Mouse (Mus musculus) kidney, postnatal 14 days (tissue): ENCODE data around the gene Syne2.

ENCODE experiments used
- DNase-seq: peaks from one replicate; pipeline ENCODE4 v3.0.0; 2022; ENCODE audit warnings: mixed read lengths

The Syne2 gene

DNA sequence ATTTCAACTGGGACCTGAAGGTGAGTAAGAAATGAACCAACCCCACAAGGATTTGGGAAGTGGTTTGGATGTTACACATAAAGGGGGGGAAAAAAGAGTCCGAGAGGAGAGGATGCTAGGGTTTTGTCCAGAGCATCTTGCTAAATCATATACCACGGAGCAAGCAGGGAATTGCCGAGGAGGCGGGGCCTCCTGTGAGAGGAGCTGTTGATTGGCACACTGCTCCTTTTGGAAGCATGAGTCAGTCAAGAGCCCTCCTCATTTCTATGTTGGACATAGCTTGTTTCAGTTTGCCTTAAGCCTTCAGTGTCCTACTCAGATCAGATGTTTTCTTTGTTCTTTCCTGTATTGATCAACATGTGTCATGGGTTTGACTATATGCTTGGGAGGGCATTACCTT lies 245.1 kb downstream of the Syne2 start:
- DNase-seq, result no peak

DNA sequence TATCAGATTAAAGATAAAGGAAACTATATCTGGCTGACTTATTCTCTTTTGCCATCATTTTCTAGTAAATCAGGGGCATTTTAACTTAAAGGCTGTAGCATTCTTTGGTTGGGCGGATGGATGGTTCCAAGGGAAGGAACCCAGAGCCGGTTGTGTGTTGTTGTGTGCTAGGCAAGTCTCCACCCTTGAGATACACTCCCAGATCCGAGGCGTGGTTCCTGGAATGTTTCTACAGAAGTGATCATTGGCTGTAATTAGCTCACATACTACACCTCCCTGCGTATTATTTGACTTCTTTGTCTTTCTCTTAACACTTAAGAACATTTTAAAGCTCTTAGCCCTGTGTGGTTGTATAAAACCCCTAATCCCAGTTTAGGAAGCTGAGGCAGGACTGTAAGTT lies 252.5 kb downstream of the Syne2 start:
- DNase-seq, result no peak

DNA sequence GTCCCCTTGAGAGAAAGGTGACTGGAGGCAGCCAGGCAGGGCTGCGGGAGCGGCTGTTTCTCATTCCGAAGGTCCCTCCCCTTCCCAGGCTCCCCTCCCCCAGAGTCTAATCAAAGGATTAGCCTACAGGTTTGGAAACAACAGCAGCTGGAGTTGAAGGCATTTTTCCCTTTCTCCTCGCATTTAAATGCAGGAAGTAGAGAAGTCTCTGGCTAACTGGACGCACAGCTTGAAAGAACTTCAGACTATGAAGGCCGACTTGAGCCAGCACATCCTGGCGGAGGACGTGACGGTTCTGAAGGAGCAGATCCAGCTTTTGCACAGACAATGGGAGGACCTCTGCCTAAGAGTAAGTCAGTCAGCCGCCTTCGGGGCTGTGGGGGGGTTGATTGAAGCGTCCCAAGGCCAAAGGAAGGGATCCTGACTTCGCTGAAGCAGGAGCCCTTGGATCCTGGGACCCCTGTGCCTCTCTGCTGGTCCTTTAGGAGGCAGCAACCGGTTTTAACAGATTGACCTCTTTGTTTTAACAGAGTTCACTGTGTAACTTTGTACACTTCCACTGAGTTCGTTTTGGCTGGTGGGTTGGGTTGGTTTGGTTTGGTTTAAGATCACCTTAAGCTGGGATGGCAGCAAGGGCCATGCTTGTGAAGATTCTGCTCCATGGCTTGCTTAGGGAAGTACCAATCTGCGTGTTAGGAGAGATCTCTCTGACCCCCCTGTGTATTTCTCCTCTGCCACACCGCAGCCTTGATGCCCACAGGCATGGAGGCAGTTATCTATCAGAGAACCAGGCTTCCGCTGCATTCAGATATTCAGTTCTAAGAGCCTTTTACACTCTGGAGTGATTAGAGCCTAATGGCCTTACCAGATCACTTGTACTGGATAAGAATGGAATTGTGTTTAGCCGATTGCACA lies 254.3 kb downstream of the Syne2 start:
- peak; percentile 14 for DNase-seq

DNA sequence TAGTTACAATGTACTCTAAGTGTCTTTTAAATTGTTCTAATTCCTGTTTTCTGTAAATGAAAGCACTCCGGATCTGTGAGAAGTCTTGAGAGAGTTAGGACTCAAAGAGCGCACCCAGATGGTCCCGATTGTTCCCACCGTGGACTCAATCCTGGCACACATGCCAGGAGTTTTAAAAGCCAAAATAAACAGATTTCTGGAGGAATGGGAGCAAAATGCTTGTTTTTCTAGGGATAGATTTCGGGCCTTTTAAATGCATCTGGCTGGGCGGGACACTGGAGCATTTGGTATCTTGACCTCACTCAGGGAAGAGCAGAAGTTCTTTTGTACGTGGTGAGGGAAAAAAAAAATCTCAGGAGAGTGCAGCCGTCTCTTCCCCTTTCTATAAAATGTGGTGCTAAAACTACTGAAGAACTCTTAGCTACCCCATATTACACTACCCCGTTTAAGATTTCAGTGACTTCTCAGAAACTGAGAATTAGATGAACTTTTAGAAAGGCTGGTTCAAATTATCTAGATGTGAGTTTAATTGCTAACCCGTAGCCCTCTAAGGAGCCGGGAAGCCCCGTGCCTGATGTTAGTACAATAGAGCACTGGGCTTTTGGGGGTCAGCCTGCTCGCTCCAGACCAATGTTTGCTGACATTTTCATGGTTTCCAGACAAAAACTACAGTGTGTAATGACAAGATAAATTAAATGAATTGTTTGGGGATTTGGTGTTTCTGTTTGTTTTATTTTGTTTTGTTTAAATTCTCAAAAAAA lies 255.3 kb downstream of the Syne2 start:
- no peak for DNase-seq

DNA sequence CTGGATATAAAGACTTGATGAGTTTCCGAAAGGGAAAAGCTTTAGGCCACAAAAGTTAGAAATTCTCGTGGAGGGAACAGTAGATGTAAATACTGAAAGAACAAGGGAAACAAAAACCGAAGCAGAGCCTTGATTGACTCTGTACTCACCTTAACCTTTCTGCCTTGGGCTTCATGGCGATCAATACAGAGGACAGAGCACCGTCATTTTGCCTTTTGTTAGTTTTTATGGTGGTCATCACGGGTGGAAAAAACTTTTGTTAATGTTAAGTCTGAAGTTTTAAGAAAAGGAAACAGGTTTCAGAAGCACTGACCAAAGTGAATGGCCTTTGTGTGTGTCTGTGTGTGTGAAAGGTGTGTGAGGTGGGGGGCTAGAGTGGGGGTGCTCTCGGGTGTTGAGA lies 256.0 kb downstream of the Syne2 start:
- DNase-seq, result no peak

DNA sequence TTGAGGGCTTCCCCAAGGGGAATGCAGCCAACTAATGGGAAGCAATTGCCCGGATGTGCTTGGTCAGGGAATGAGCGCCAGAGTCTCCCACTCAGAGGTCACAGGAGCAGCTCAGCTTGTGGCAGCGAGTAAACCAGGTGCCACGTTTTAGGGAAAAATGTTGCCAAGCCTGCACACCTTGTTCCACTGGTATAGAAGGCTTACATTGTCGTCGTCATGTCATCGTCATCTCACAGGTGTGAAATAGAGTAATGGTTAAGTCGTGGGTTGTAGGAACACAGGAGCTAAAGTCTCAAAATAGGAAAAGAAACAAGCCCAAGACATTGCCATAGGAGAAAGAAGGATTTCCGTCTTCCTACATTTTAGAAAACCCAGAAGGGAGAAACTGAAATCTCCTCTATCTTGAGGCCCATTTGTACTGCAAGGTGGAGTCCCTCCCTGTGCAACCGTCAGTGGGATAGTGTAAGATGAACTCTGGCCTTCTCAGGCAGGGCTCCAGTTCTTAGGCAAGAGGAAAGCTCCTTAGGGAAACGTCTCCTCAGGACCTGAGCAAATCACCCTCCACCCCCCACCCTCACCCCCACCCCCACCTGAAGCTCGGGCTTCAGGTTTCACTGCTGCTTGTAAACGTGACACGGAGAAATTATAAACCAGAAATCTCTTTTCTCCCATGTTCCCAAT lies 263.1 kb downstream of the Syne2 start:
- DNase-seq, result peak; percentile 21

DNA sequence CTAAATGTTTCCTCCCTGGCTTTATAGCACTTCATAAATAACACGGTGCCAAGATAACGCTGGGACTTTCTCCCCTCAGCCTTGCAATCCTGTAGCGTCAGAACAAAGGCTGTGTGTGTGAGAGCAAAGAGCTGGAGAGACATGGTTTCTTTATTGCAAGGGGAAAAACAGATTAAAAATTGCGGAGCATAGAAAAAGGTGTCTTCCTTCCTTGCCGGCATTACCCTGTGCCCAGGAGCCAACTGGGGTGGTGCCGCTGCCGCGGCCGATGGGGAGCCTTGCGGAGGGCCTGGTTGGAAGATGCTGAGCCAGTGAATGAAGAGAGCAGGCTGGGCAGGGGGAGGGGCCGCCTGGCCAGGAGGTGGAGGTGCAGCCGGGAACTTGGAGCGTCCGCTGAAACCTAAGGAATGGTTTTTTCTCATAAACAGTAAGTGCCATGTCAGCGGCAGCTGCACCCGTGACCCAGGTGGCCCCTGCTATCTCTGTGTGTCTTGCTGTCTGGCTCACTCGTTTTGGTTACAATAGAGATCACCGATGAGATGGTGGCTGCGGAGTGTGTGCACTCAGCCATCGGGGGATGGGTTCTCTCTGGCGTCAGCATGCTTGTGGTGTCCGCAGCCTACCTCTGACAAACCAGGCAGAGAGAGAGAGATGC lies 263.8 kb downstream of the Syne2 start:
- no peak for DNase-seq

DNA sequence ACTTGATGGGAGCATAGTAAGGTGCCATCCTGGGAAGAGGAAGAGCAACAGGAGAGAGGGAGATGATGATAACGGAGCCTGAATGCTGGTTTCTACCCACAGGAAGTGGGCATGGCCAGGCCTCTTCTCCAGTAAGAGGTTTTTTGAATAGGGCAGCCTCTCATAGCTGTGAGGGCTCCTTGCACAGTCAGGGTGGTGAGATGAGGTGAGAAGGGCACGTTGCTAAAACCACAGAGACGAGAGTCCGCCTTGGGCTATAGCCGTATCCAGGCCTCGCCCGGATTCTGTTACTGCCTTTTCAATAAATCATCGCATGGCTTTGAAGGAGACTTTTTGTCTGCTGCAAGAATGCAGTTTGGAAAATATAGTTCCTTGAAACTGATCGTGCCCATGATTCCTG lies 267.1 kb downstream of the Syne2 start:
- no peak for DNase-seq

DNA sequence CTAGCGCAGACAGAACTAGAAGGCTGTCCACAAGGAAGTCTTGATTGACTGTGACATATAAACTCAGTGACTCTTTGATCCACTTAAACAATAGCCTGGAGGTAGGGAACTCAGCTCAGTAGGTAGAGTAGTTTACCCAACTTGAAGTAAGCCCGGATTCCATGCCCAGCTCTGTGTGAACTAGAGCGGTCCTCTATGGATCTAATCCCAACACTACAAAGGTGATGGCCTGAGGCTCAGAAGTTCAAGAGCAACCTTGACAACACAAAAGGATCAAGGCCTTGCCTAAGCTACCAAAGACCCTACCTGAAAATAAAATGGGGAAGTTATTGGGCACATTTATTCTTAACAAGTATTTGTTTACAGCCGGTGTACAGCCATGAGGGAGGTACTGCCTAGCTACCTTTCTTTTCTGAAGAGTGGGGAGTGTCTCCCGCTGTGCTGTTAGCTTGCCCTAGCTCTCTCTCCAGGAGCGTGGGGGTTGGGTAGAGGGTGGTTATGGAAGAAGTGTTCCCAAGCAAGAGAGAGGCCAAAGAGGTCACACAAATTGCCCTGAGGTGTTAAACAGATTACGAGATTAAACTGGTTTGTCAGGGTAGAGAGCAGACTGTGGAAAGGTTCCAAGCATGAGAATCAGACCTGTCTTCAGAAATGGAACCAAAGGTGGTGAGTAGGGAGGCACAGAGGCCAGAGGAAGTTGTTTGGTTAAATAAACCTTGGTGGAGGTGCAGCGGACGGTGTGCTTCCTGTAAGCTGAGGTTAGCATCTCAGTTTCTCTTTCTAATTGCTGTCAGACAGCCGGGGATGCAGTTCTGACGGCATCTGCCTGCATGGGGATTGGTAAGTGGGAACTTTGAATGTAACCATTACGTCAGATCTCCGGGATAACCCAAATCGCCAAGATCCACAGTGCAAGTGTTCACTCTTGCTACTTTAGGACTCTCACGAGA lies 268.3 kb downstream of the Syne2 start:
- DNase-seq, result peak; percentile 40

DNA sequence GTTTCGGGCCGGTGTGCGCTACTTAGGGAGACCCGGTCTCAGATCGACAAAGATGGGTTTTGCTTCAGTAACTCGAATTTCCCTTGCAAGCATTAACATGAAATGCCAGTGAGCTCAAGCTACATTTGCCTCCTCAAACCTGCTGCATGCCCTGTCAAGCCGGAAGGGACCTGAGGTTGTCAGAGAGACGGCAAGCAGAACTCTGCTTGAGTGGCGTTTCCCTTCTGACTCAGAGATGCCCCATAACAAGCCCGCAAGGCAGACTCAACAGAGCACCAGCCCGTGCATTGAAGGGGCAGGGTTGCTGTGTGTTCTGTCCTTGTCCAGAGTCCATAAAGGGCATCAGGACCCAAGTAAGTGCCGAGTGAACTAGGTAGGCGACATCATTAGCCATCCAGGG lies 269.1 kb downstream of the Syne2 start:
- no peak for DNase-seq

DNA sequence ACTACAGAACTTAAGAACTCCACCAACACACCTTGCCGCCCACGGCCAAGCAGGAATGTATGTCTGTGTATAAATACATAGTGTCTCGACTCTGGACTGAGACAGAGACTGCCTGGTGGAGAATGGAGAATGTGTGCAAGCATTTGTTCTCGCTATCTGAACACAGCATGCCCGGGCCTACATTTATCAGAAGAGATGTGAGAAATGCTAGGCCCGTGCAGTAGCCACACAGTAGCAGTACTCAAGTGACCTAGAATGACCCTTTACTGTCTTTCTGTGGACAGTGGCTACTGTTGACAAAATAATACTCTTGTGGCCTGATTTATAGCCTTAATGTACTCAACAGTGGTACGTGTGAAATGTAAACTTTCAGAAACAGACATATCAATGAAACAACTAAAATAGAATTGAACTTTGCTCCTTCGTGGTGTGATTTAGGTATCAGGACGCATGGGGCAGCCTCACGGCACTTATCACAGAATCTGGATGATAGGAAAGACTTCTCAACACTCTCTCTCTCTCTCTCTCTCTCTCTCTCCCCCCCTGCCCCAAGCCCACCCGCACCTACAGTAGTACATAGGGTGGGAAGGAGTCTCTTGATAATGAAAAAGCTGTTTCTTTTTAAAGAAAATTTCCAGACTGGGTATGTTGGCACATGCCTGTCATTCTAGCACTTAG lies 275.0 kb downstream of the Syne2 start:
- no peak for DNase-seq

DNA sequence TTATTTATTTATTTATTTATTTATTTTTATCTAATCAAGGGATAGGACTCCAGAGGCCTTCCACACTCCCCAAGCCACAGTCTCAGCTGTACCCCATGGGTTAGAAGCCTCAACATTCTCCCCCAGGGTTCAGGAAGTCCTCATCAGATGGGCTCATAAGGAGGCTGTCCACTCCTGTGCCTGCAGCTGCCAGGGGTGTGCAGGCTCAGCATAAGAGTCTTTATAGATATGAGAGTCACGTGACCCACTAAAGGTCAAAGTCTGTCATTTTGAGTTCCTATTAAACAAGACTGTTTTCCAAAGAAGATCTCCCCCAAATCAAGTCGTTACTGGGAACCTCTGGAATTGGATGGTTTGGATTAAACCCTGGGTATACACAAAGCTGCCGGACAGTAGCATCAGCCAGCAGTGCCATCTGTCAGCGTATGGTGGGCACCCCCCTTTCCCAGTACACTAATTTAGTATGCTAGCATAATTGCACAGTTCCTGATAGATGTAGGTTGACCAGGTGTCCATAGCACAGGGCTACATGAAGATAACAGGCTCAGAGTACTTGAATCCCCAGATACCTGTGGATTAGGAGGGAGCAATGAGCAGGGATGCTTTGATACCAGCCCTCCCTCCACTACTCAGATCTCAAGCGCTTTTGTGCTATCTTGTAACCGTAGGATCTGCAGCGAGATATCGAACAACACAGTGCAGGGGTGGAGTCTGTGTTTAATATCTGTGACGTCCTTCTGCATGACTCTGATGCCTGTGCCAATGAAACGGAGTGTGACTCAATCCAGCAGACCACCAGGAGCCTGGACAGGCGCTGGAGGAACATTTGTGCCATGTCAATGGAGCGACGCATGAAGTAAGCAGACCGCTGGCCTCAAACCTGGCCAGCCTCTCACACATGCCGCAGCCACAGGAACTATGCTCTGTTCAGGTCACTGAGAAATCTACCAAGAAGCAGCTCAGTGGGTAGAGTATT lies 276.0 kb downstream of the Syne2 start:
- DNase-seq, result no peak

DNA sequence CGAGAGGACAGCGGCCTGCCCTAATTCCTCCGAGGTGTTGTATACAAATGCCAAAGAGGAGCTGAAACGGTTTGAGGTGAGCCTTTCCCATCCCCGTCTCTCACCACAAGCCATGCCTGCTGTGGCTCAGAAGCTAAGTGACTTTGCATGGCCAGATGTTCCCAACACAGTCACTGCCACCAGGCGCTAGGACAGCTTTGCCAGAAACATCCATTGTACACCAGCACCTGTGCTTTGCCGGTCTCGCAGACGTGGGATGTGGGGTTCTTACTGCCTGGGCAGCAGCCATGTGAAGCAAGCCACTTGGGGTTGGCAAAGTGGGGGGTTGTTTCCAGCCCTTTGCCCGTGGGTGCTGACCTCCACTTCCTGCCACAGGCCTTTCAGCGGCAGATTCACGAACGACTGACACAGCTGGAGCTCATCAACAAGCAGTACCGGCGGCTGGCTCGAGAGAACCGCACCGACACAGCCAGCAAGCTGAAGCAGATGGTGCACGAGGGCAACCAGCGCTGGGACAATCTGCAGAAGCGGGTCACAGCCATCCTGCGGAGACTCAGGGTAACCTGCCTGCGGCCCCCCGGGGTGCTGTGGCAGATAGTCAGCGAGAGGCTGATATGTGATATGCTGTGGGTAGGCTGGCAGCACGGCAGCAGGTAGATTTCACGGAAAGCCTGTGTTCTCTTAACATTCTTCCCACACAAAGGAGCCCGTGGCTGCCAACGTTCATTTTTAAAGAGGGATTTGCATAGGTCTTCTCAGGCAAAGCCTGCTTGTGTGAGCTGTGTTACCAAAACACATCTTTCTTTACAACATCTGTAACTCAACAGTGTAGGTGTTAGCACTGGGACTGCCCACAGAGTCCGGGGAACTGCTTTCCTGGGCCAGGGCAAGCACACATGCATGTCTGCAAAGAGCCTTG lies 277.4 kb downstream of the Syne2 start:
- DNase-seq, result peak; percentile 46

DNA sequence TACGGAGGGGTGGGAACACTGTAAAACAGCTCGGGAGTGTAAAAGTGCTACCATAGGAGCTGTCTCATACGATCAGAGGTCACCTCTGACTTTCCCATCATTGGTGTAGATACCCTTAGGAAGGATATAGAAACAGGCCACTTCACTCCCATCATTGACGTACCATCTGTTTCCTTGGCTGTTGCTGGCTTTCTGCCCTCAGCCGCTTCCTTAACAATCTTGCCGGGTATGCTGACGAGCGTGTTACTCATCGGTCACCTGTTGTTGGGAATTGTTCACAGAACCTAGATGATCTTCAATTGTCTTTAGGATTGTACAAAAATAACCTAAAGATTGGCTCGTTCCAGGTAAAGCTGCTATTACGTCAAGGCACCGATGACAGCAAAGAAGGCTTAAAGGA lies 284.7 kb downstream of the Syne2 start:
- no peak for DNase-seq

DNA sequence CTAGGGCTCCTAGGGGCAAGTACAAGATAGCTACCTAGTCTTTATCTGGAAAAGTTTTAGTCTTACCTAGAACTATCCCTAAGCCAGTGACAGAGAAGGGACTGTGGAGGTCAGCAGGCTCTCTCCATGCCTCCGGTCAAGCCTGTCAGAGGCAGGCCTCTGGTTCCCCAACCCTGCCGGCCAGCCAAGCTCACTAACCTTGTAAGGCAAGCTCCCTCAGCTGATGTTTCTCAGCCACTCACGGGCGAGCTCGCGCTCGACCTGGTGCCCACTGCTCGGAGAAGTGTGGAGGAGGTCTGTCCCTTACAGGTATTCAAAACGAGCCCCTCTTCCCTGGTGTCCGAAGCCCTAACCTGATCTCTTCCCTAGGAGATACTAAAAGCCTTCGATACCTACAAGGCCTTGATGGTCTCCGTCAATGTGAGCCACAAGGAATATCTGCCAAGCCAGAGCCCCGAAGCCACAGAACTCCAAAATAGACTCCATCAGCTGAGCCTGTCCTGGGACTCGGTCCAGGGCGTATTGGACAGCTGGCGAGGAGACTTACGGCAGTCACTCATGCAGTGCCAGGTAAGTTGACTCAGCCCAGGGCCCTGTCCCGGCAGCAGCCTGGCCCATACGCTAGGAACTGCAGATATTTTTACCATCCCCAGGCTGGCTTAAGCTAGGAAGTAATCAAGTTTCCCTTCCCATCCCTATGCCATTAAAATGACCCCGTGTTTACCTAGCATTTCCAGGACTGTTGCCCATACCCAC lies 286.8 kb downstream of the Syne2 start:
- DNase-seq, result no peak

DNA sequence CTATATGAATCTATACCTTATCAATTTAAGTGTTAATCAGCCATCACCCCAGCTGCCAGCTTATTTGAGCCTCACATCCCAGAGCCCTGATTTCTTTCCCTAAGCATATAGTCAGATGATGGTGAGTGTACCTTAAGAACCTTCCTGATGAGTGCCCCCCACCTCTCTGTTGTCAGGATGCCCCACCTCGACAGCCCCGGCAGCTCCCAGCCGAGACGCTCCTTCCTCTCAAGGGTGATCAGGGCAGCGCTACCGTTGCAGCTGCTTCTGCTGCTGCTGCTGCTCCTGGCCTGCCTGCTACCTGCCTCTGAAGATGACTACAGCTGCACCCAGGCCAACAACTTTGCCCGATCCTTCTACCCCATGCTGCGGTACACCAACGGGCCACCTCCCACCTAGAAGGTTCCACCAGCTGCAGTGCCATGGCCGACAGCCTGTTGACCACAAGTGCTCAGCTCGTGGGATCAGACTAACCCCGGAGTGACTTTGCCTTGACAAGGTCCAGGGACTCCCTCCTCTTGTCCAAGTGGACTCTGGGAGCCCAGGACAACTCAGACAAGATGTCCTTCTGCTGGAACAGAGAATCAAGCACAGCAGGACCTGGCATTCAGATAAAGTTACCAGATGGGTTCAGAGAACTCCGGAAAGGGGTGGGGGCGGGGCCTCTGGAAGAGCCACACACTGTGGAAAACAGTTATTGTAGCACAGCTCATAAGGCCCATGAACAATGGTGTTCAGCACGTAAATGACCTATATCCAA lies 291.9 kb downstream of the Syne2 start:
- DNase-seq, result no peak

DNA sequence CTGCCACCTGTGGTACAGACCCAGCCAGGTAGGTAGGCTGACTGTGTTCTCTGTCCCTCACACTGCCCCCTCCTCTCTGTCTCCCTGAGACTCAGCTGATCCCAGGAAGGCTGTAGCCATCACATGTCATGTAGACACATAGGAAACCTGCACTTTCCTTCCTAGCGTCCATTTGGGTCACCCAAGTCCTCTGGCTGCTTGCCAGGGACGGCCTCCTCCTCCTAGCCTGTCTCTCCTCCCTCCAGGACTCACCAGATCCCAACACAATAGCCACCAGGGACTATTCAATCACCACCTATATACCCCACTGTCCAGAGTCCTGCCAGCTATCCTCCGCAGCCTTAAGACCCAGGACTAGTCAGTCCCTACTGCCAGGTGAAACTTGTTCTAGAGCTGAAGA lies 293.1 kb downstream of the Syne2 start:
- DNase-seq, result no peak
